Mouse (Mus musculus) heart, adult 8-10 months (tissue): ENCODE measurements at regions not wholly inside any gene's neighbourhood (a gene's known extent, or its start where the extent isn't known, plus 50 kb on each side); places are given as distances from the start of the nearest gene placed in this dataset. TPM values are rescaled to one million over a fixed set of nuclear protein-coding genes. Genes with fewer than 3 reads are reported as not detected.

Experiments used
- DNase-seq: peaks from one replicate; pipeline ENCODE4 v3.0.0; 2022; ENCODE audit warnings: low spot score
- microRNA-seq: library from miRNA; unstranded; fragments of <30 nt; microRNA quantifications from one replicate; pipeline ENCODE4 v1.2.0, GENCODE M21; 2022

- no peak for DNase-seq
These were observed 342.1 kb upstream of the Slc8a1 start for GRCm38 (mm10) chr17:82080301-82080700.

Small RNA genes lying in the stretch of these regions (microRNA-seq; reads per million reads assigned to microRNA genes)
- gene Gm23400 (not detected), gene Gm27359 (not detected)
